Mouse (Mus musculus) ES-Bruce4 (cell line): ENCODE data around the gene Gm10272.

Source experiments
- CTCF ChIP-seq: IDR thresholded peaks from one replicate; pipeline ENCODE4 v1.8.1; 2011; ENCODE audit warnings: low read depth, low read length
- EP300 ChIP-seq: IDR thresholded peaks from 2 replicates; pipeline ENCODE4 v1.6.1; 2011; ENCODE audit warnings: low read depth, low read length; ENCODE audit not compliant: insufficient read depth
- POLR2A ChIP-seq: IDR thresholded peaks from one replicate; pipeline ENCODE4 v1.8.1; 2011; ENCODE audit warnings: low read length; ENCODE audit not compliant: insufficient read depth

DNA sequence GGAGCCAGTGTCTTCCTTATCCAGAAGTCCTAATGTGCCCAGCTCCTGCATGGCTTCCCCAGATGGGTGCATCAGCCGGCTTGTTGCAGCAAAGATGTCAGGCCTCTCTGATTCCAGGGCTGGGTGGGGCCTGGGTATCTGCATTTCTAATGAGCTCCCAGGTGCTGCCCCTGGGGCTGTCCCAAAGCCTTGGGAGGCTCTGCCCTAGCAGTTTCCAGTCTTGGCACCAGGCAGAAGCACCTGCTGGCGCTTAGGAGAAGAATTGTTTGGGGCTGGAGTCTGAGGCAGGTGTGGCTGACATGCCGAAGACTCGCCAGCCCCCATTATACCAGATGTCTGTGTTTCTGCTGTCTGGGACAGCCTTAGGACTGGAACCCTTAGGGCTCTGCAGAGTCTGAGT lies 35.7 kb upstream of the Gm10272 start:
- TF ChIP-seq CTCF, result no peak
- no peak for TF ChIP-seq POLR2A
- no peak for TF ChIP-seq EP300
